Mouse (Mus musculus) midbrain, embryonic 15.5 days (tissue): ENCODE measurements around the gene Rnf141. TPM values are rescaled to one million over a fixed set of nuclear protein-coding genes. Genes with fewer than 3 reads are reported as not detected.

ENCODE experiments used
- ATAC-seq: fragments of 200-750 bp; cut with Nextera tagmentation; replicated peaks from 2 replicates; pipeline ENCODE4 v1.8.0; 2017; ENCODE audit warnings: moderate TSS enrichment
- H3K27ac ChIP-seq: fragments of 300-500 bp; sonication (generic); 2 replicates; pipeline ENCODE4 v1.5.1; 2015; ENCODE audit warnings: mild to moderate bottlenecking, inconsistent platforms
- H3K27me3 ChIP-seq: fragments of 300-500 bp; sonication (generic); replicated peaks from 2 replicates; pipeline ENCODE4 v1.6.1; 2015; ENCODE audit warnings: inconsistent platforms
- H3K36me3 ChIP-seq: fragments of 300-500 bp; sonication (generic); replicated peaks from 2 replicates; pipeline ENCODE4 v1.6.1; 2015; ENCODE audit warnings: inconsistent platforms
- H3K4me1 ChIP-seq: fragments of 300-500 bp; sonication (generic); 2 replicates; pipeline ENCODE4 v1.6.1; 2015; ENCODE audit warnings: inconsistent platforms
- H3K4me2 ChIP-seq: fragments of 300-500 bp; sonication (generic); 2 replicates; pipeline ENCODE4 v1.6.1; 2015; ENCODE audit warnings: inconsistent platforms, mild to moderate bottlenecking, moderate library complexity
- H3K4me3 ChIP-seq: fragments of 300-500 bp; sonication (generic); 2 replicates; pipeline ENCODE4 v1.5.1; 2015; ENCODE audit warnings: mild to moderate bottlenecking, inconsistent platforms
- H3K9ac ChIP-seq: fragments of 300-500 bp; sonication (generic); 2 replicates; pipeline ENCODE4 v1.6.1; 2015; ENCODE audit warnings: mild to moderate bottlenecking, inconsistent platforms
- H3K9me3 ChIP-seq: fragments of 300-500 bp; sonication (generic); 2 replicates; pipeline ENCODE4 v1.6.1; 2016; ENCODE audit warnings: inconsistent platforms
- WGBS: fragments of 180-500 bp; shearing (Covaris S2); methylation state at CpG from one replicate; pipeline ENCODE4 v1.1.7; 2015; ENCODE audit warnings: mixed read lengths; 5-methylcytosine and 5-hydroxymethylcytosine counted together
- polyA plus RNA-seq: library from polyadenylated mRNA; unstranded; fragments of >200 nt; fragmentation: Nextera tagmentation; extraction: Ambion mirVana; gene quantifications from 2 replicates; pipeline ENCODE4 v1.2.1, GENCODE M21; 2015

Rnf141 gene
- polyA plus RNA-seq, 1 experiment from 2014 or later, result 30.7 TPM

DNA sequence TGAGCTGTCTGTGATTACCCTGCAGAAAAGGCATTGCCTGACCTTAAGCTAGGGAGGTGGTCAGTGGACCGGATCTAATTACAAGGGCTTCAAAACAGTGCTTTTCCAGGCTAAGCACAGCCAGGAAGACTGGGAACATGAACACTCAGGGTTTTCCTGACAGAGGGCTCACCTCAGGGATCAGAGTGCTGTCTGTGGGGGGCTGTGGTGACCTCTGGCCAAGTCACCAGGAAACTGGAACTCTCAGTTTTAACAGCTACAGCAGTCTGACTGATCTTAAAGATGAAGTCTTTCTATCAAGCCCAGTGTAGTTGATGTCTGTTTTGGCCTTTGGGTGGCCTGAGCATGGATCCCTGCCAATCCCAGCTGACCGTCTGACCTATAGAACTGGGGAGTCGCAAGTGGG, 58.5 kb downstream of the Rnf141 start:
- 70% methylated on average over 3 of the region's 3 CpGs for WGBS
- ATAC-seq, result no peak
- H3K4me3 ChIP-seq, result no peak overlapping the region
- H3K27me3 ChIP-seq, result no peaks in the 10 kb centered on the region
- no peaks in the 10 kb centered on the region for H3K4me1 ChIP-seq
- H3K36me3 ChIP-seq, result no peaks in the 10 kb centered on the region
- H3K4me2 ChIP-seq, result no peak overlapping the region
- no peak overlapping the region for H3K9ac ChIP-seq
- H3K9me3 ChIP-seq, result no peaks in the 10 kb centered on the region
- H3K27ac ChIP-seq, result no peak overlapping the region

DNA sequence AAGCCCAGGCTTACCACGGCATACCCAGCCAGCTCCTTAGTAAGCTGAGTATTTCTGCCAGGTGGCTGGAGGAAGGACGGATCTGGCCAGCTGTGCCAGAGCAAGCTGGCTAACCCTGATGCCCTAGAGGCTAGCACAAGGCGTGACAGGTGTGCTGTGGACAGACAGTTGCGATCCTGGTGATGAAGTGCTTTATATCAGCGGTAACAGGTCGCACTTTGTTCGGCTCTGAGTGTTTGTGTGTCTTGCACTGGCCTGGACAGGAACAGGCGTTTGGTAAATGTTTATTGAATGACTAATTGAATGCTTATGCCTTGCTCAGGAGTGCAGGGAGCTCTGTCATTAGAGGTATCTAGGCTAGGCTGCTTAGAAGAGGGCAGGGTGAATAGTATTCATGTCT, 59.3 kb downstream of the Rnf141 start:
- Histone ChIP-seq H3K4me1 (no peaks in the 10 kb centered on the region), H3K4me2 (no peak overlapping the region), H3K27ac (no peak overlapping the region), H3K27me3 (no peaks in the 10 kb centered on the region), H3K4me3 (no peak overlapping the region), H3K9ac (no peak overlapping the region), H3K36me3 (no peaks in the 10 kb centered on the region), H3K9me3 (no peaks in the 10 kb centered on the region)
- 80% methylated on average over 8 of the region's 8 CpGs for WGBS
- no peak for ATAC-seq

- H3K4me1 ChIP-seq, result no peaks in the 10 kb centered on the region
- no peaks in the 10 kb centered on the region for H3K9me3 ChIP-seq
- WGBS, result 39% methylated on average over 10 of the region's 10 CpGs
- no peaks in the 10 kb centered on the region for H3K36me3 ChIP-seq
- ATAC-seq, result no peak
- H3K4me2 ChIP-seq, result no peak overlapping the region
- H3K4me3 ChIP-seq, result no peak overlapping the region
- no peak overlapping the region for H3K9ac ChIP-seq
- H3K27ac ChIP-seq, result no peak overlapping the region
- no peaks in the 10 kb centered on the region for H3K27me3 ChIP-seq
Observed at GRCm38 (mm10) chr7:110782845-110783478, 61.3 kb downstream of the Rnf141 start.

- no peak overlapping the region for H3K4me3 ChIP-seq
- H3K4me2 ChIP-seq, result no peak overlapping the region
- no peaks in the 10 kb centered on the region for H3K4me1 ChIP-seq
- H3K27me3 ChIP-seq, result no peaks in the 10 kb centered on the region
- ATAC-seq, result no peak
- no peaks in the 10 kb centered on the region for H3K36me3 ChIP-seq
- WGBS, result 73% methylated on average over 7 of the region's 7 CpGs
- H3K9ac ChIP-seq, result no peak overlapping the region
- H3K9me3 ChIP-seq, result no peaks in the 10 kb centered on the region
- no peak overlapping the region for H3K27ac ChIP-seq
Observed at GRCm38 (mm10) chr7:110782135-110782534, 62.1 kb downstream of the Rnf141 start.

DNA sequence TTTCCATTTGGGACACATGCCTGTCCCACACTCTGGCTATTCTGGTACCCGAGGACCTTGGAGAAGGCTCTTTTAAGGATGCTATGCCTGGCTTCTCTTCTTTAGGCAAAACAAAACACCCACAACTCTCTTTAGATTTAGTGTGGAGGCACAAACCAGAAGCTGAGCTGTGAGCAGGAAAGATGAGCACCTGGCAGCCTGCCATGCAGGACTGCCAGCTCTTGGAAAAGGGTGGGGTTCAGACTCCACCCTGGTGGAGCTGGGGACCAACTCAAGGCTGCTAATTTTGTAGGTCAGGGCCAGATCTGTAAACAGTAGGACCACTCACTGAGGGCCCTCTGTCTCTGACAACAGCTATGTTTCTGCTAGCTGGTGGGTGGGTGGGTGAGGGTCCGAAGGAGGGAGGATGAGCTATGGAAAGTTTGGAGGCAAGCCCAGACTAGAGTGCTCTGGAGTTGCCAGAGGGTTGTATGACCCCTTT, 63.0 kb downstream of the Rnf141 start:
- Histone ChIP-seq H3K9me3 (no peaks in the 10 kb centered on the region), H3K4me1 (no peaks in the 10 kb centered on the region)
- 69% methylated on average over 2 of the region's 2 CpGs for WGBS

GRCm38 (mm10) chr7:110780520-110780919, 63.7 kb downstream of the Rnf141 start:
- peak overlapping the region; percentile 32; the same call in 1 of the 2 replicates for H3K27ac ChIP-seq
- no peaks in the 10 kb centered on the region for H3K36me3 ChIP-seq
- H3K4me1 ChIP-seq, result no peaks in the 10 kb centered on the region
- ATAC-seq, result no peak
- no peaks in the 10 kb centered on the region for H3K27me3 ChIP-seq
- no peak overlapping the region for H3K9ac ChIP-seq
- H3K4me3 ChIP-seq, result no peak overlapping the region
- no peak overlapping the region for H3K4me2 ChIP-seq
- no peaks in the 10 kb centered on the region for H3K9me3 ChIP-seq
- WGBS, result 87% methylated on average over 4 of the region's 4 CpGs

More for the DNA sequence above, 63.0 kb downstream of the Rnf141 start:
- Histone ChIP-seq H3K27ac (peak overlapping the region; percentile 2; the same call in 1 of the 2 replicates), H3K4me3 (no peak overlapping the region), H3K27me3 (no peaks in the 10 kb centered on the region), H3K9ac (no peak overlapping the region), H3K4me2 (no peak overlapping the region), H3K36me3 (no peaks in the 10 kb centered on the region)
- no peak for ATAC-seq

DNA sequence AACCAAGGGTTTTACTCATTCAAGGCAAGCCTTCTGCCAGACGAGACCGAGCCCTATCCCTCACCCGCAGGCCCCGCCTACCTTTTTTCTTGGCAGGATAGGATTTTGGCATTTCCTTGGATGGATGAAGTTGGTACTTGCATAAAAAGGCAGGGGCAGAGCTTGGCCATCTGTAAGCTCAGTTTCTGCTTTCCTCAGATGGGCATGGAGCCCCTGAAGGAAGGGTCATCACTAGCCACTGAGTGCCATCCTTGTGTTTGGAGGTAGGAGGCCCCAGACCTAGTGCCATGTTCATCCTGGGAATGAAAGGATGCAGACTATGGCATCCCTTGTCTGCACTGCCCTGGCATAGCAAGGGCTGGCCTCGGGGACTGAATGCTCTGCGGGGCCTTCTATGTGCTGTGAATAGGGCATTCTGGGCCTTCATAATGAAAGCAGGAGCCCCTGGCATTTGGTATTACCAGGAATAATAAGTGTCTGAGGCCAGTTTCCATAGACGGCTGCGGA, 64.6 kb downstream of the Rnf141 start:
- no peak overlapping the region for H3K4me2 ChIP-seq
- no peaks in the 10 kb centered on the region for H3K9me3 ChIP-seq
- peak overlapping the region; percentile 38; the same call in 1 of the 2 replicates for H3K27ac ChIP-seq
- no peak overlapping the region for H3K4me3 ChIP-seq
- H3K4me1 ChIP-seq, result no peaks in the 10 kb centered on the region
- no peaks in the 10 kb centered on the region for H3K27me3 ChIP-seq
- H3K36me3 ChIP-seq, result no peaks in the 10 kb centered on the region
- peak; percentile 63; the same call in 1 of the 2 replicates for ATAC-seq
- WGBS, result 73% methylated on average over 8 of the region's 8 CpGs
- H3K9ac ChIP-seq, result no peak overlapping the region

DNA sequence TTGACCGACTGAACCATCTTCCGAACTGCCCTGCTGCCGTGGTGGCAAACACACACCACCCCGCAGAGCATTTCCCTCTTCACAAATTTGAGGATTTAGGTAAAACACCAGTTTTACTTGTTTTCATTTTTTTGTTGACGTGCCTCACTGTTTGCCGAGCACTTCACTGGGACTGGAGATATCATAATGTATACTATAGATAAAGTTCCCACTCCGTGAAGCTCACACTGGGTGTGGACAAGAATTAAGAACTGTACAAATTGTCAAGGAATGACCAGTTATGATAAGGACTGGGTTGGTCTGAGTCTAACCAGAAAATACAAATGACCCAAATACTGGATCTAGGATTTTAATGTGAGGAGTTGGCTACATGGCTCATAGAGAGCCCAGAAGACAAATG, 65.3 kb downstream of the Rnf141 start:
- no peak for ATAC-seq
- H3K4me2 ChIP-seq, result no peak overlapping the region
- H3K27ac ChIP-seq, result peak overlapping the region; percentile 38; the same call in 1 of the 2 replicates
- H3K4me1 ChIP-seq, result peaks cover 3% of the 10 kb centered on the region
- H3K36me3 ChIP-seq, result no peaks in the 10 kb centered on the region
- H3K9ac ChIP-seq, result no peak overlapping the region
- 98% methylated on average over 7 of the region's 7 CpGs for WGBS
- H3K27me3 ChIP-seq, result no peaks in the 10 kb centered on the region
- no peaks in the 10 kb centered on the region for H3K9me3 ChIP-seq
- no peak overlapping the region for H3K4me3 ChIP-seq

GRCm38 (mm10) chr7:110777146-110778001, 66.9 kb downstream of the Rnf141 start:
- Histone ChIP-seq H3K27me3 (no peaks in the 10 kb centered on the region), H3K9me3 (no peaks in the 10 kb centered on the region), H3K4me3 (no peak overlapping the region), H3K27ac (no peak overlapping the region), H3K4me2 (no peak overlapping the region), H3K36me3 (no peaks in the 10 kb centered on the region), H3K9ac (no peak overlapping the region), H3K4me1 (peaks cover 12% of the 10 kb centered on the region)
- WGBS, result 76% methylated on average over 18 of the region's 18 CpGs
- ATAC-seq, result no peak

DNA sequence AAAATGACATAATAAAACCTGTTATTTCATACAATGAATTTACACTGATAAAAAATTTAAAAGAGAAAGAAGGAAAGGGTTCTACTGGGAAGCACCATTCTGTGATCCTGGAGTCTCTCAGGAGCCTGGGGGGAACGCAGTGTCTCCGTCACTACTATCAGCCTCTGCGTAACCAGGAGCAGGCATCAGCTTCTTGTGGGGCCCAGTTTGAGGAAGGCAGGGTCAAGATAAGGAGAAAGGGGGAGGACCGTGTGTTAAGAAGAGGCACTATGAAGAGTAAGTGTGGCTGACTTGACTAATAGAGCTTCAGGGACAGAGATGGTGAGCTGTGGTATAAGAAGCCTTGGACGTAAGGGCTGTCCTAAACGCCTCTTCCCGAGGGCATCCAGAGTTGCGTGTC, 69.6 kb downstream of the Rnf141 start:
- no peaks in the 10 kb centered on the region for H3K9me3 ChIP-seq
- no peak overlapping the region for H3K9ac ChIP-seq
- no peaks in the 10 kb centered on the region for H3K36me3 ChIP-seq
- H3K4me3 ChIP-seq, result no peak overlapping the region
- WGBS, result 91% methylated on average over 8 of the region's 8 CpGs
- H3K4me2 ChIP-seq, result no peak overlapping the region
- peaks cover 12% of the 10 kb centered on the region for H3K4me1 ChIP-seq
- H3K27me3 ChIP-seq, result no peaks in the 10 kb centered on the region
- ATAC-seq, result no peak
- H3K27ac ChIP-seq, result no peak overlapping the region

DNA sequence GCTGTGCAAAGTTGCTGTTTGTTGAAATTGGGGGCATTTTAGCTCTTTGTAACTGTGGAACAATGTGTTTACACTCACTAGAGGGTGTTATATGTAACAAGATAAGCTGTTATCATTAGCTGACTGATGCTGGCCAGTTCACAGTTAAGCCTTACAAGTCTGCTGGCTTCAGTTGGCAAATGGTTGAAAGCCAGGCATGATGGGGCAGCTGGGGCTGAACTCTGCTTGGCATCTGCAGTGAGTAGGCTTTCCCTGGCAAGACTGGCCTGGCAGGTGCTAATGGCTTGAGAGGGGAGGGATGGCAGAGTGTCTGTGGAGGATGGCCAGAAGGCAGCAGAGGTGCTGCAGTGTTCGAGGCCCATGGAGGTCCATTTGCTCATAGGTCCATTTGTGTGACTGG, 70.2 kb downstream of the Rnf141 start:
- Histone ChIP-seq H3K4me2 (0 out of 2 replicates have a peak overlapping the region, but pooled peaks have one; percentile 2), H3K36me3 (no peaks in the 10 kb centered on the region), H3K27ac (peak overlapping the region; percentile 70), H3K4me3 (no peak overlapping the region), H3K27me3 (0 out of 2 replicates have a peak, but pooled peaks cover 3% of the 10 kb centered on the region), H3K4me1 (peaks cover 16% of the 10 kb centered on the region), H3K9ac (no peak overlapping the region), H3K9me3 (no peaks in the 10 kb centered on the region)
- ATAC-seq, result no peak
- WGBS, result 74% methylated on average over 1 of the region's 1 CpGs
